Mouse (Mus musculus) hindbrain, embryonic 14.5 days (tissue): ENCODE results near the gene Ube2o. TPM values are rescaled to one million over a fixed set of nuclear protein-coding genes. Genes with fewer than 3 reads are reported as not detected.
A peak's percentile ranks its signal among the peaks of the same experiment; 100 is the strongest.

Source experiments
- ATAC-seq: fragments of 200-750 bp; cut with Nextera tagmentation; 2 replicates; pipeline ENCODE4 v1.8.0; 2017; ENCODE audit warnings: moderate number of reproducible peaks, mild to moderate bottlenecking, moderate TSS enrichment, moderate library complexity; ENCODE audit not compliant: low FRiP score
- DNase-seq: peaks from one replicate; pipeline ENCODE4 v3.0.0-alpha.2; 2015; ENCODE audit warnings: low spot score
- H3K27ac ChIP-seq: fragments of 300-500 bp; sonication (generic); 2 replicates; pipeline ENCODE4 v1.5.1; 2014; ENCODE audit warnings: mild to moderate bottlenecking, moderate library complexity
- H3K27me3 ChIP-seq: fragments of 300-500 bp; sonication (generic); 2 replicates; pipeline ENCODE4 v1.6.1; 2014; ENCODE audit warnings: mild to moderate bottlenecking, low read length, mixed read lengths; ENCODE audit not compliant: control insufficient read depth, insufficient read depth
- H3K36me3 ChIP-seq: fragments of 300-500 bp; sonication (generic); replicated peaks from 2 replicates; pipeline ENCODE4 v1.6.1; 2014; ENCODE audit not compliant: control insufficient read depth, insufficient read depth
- H3K4me1 ChIP-seq: fragments of 300-500 bp; sonication (generic); replicated peaks from 2 replicates; pipeline ENCODE4 v1.6.1; 2014; ENCODE audit warnings: antibody characterized with exemption, low read length, mixed read lengths; ENCODE audit not compliant: control insufficient read depth, insufficient read depth
- H3K4me2 ChIP-seq: fragments of 300-500 bp; sonication (generic); replicated peaks from 2 replicates; pipeline ENCODE4 v1.6.1; 2014; ENCODE audit warnings: mild to moderate bottlenecking, moderate library complexity
- H3K4me3 ChIP-seq: fragments of 300-500 bp; sonication (generic); replicated peaks from 2 replicates; pipeline ENCODE4 v1.5.1; 2014; ENCODE audit warnings: mild to moderate bottlenecking, low read length
- H3K9ac ChIP-seq: fragments of 300-500 bp; sonication (generic); 2 replicates; pipeline ENCODE4 v1.6.1; 2014
- H3K9me3 ChIP-seq: fragments of 300-500 bp; sonication (generic); 2 replicates; pipeline ENCODE4 v1.6.1; 2016; ENCODE audit warnings: low read length; ENCODE audit not compliant: control insufficient read depth
- WGBS: fragments of 180-500 bp; shearing (Covaris S2); extraction: QIAGEN DNeasy Blood & Tissue Kit; methylation state at CpG from one replicate; pipeline ENCODE4 v1.1.7; 2014; 5-methylcytosine and 5-hydroxymethylcytosine counted together
- polyA plus RNA-seq: library from polyadenylated mRNA; unstranded; fragments of >200 nt; fragmentation: Nextera tagmentation; extraction: Ambion mirVana; gene quantifications from 2 replicates; pipeline ENCODE4 v1.2.1, GENCODE M21; 2014

The Ube2o gene
- polyA plus RNA-seq, 1 experiment from 2014 or later = 28.5 TPM

DNA sequence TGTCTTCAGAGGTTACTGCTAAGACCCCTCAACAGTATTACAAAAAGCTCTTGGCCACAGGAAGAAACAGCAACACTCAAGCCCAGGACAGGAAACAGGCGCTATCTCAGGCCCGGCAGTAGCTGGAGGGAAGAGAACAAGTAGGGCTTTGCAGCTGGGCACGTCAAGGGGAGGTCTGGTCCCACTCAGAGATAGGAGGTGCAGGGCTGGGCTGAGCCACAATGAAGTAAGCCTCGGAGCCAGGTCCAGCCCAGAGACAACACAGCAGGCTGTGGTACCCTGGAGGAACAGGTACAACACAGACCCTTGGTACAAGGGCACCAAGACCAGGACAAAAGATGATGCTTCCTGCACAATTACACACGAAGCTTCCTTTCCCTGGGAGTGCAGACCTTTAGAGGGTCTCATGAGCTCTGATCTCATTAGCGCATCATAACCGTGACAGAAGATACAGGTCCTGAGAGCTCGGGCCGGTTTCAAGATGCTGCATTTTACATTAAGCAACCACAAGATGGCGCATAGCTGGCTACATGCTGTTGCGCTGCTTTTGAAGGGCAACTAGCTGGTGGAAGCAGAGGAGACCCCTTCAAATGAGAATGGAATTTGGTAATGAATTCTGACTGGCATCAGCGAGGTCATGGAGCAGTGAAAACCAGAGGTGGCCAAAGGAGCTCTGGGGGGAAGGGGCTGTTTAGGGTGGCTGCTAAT lies 26.9 kb downstream of the Ube2o start:
- Histone ChIP-seq H3K4me3 (no peak overlapping the region), H3K27ac (no peak overlapping the region), H3K9me3 (no peaks in the 10 kb centered on the region), H3K9ac (no peak overlapping the region), H3K4me2 (no peak overlapping the region), H3K27me3 (no peaks in the 10 kb centered on the region), H3K4me1 (peaks cover 32% of the 10 kb centered on the region), H3K36me3 (no peaks in the 10 kb centered on the region)
- 39% methylated on average over 12 of the region's 12 CpGs for WGBS
- ATAC-seq = peak; percentile 47; the same call in 1 of the 2 replicates
- DNase-seq = peak; percentile 74

DNA sequence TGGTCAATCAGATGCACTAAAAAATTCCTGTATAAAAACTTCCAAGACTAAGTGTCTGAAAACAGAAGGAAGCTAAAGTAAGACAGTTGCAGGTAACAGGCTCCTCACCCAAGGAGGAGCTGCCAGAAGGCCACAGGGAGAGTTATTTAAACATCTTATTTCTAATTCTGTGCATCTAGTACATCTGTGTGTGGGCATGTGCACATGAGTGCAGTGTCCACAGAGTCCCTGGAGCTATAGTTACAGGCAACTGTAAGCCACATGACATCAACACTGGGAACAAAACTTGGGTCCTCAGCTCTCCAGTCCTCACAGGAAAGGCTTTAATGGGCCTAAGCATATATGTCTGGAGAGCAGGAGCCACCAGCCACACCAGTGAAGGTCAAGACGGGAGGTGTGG lies 29.1 kb downstream of the Ube2o start:
- peaks cover 26% of the 10 kb centered on the region for H3K4me1 ChIP-seq

DNA sequence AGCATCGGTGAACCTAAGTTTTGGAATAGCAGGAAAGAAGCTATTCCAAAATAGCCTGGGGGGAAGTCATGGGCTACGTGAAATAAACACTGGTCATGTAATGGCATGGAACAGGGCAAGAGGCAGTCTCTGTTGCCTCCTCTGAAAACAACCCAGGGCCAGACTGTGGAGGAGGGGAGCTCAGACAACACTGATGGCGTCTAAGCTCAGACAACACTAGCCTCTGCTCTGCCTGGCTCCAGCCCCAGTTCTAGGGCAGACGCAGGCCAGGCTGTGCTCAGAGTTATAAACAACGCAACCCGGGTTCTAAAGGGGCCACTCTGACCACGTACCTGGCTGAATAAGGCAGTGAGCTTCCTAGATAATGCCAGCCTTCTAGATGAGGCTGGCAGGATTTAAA lies 30.5 kb downstream of the Ube2o start:
- Histone ChIP-seq H3K9ac (no peak overlapping the region), H3K4me1 (peaks cover 17% of the 10 kb centered on the region), H3K4me2 (no peak overlapping the region), H3K27me3 (no peaks in the 10 kb centered on the region), H3K27ac (no peak overlapping the region; the same call in 1 of the 2 replicates), H3K4me3 (no peak overlapping the region), H3K36me3 (peaks cover 22% of the 10 kb centered on the region), H3K9me3 (no peaks in the 10 kb centered on the region)
- ATAC-seq (no peak), DNase-seq (no peak)
- WGBS = 78% methylated on average over 7 of the region's 7 CpGs

More for the DNA sequence above, 29.1 kb downstream of the Ube2o start:
- DNase-seq = no peak
- no peak overlapping the region for H3K4me2 ChIP-seq
- H3K27me3 ChIP-seq = no peaks in the 10 kb centered on the region
- H3K9me3 ChIP-seq = no peaks in the 10 kb centered on the region
- H3K4me3 ChIP-seq = no peak overlapping the region
- H3K27ac ChIP-seq = no peak overlapping the region
- H3K9ac ChIP-seq = no peak overlapping the region
- peaks cover 9% of the 10 kb centered on the region for H3K36me3 ChIP-seq
- ATAC-seq = no peak
- 74% methylated on average over 1 of the region's 1 CpGs for WGBS

DNA sequence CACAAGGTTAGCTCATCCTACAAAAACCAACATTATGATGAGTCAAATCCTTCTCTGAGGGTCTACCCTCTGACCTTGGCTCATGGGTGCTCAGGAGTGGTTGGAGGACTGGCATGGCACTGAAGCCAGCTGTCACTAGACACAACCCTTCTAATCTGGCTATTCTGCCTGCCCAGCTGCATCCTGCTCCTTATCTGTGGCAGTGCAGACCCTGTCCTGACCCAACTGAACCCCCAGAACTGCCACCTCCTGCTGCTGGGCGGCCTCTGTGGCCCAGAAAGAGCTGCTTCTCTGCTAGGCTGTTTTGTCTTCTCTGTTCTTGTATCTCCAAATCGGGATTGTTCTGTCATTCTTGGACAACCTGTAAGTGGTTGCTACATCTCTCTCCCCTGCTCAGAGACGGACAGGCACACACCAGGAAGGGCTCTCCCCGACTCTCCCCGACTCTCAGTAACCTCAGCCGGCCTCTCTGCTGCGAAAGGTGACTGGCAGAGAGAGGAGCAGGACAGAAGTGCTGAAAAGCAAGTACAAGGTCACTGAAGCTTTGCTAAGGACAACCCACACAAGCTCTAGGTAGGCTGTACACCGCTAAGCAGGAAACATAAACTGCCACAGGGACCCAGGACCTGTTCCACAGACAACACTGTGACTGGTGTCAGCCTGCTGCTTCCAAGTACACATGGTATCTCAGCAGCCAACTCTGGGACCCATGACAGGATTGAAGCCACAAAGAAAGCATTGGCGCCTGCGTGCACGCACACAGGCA lies 31.8 kb downstream of the Ube2o start:
- Histone ChIP-seq H3K4me2 (no peak overlapping the region), H3K4me3 (no peak overlapping the region), H3K27ac (no peak overlapping the region), H3K9ac (no peak overlapping the region), H3K27me3 (no peaks in the 10 kb centered on the region), H3K9me3 (no peaks in the 10 kb centered on the region), H3K36me3 (peaks cover 34% of the 10 kb centered on the region), H3K4me1 (peaks cover 5% of the 10 kb centered on the region; the same call in 1 of the 2 replicates)
- ATAC-seq = no peak
- DNase-seq = no peak
- WGBS = 91% methylated on average over 11 of the region's 11 CpGs

DNA sequence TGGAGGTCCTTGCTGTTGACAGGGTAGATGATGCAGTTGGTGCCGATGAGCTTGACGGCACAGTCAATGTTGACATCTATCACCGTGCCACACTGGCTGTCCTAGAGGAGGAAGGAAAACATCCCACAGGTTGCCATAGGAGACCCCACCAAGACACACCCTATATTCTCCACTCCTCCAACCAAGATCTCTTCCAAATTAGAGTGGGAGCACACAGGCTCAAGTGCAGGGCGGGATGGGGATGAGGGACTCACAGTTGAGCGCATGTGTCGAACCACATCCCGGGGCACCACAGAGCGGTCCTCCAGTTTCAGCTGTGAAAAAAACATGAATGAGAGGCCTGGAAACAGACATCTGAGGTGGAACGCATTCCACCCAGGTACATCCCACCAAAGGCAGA lies 32.5 kb downstream of the Ube2o start:
- no peak overlapping the region for H3K9ac ChIP-seq
- peaks cover 4% of the 10 kb centered on the region; the same call in 1 of the 2 replicates for H3K4me1 ChIP-seq
- DNase-seq = no peak
- no peak overlapping the region for H3K4me3 ChIP-seq
- H3K27me3 ChIP-seq = no peaks in the 10 kb centered on the region
- no peaks in the 10 kb centered on the region for H3K9me3 ChIP-seq
- no peak overlapping the region for H3K4me2 ChIP-seq
- no peak overlapping the region for H3K27ac ChIP-seq
- no peak for ATAC-seq
- WGBS = 98% methylated on average over 9 of the region's 9 CpGs
- H3K36me3 ChIP-seq = peaks cover 41% of the 10 kb centered on the region

DNA sequence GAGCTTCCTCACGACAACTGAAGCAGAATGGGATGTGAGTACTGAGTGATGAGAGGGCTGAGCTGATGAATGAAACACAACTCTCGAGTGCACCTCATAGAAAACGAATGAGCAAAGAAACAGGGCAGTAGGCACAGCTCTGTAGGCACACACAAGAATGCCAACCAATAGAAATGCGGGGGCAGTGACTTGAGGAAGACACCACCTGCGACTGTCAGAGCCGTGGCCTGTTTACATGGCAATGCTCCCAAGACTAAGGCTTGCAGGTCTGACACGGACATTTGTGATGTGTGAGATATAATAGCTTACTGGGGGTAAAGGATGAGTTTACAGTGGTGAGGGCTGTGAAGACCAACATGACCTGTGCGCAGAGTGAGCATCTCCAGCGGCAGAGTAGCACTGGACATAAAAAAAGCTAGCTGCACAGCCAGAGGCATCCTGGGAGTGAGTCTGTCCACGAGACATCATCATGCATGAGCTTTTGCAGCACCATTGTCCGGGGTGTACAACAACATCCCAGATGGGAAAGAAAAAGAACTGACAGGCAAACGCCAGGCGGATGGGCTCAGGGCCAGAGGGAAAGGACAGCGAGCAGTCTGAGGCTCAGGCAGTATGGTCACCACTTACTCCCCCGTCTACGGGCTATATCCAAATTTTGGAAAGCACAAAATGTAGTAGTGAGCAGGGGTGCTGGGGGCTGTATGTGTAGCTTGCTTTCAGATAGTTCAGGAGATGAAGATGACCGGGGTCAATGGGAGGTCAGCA lies 33.8 kb downstream of the Ube2o start:
- Histone ChIP-seq H3K9me3 (no peaks in the 10 kb centered on the region), H3K4me2 (no peak overlapping the region), H3K27me3 (no peaks in the 10 kb centered on the region), H3K27ac (no peak overlapping the region), H3K4me1 (no peaks in the 10 kb centered on the region; the same call in 1 of the 2 replicates), H3K9ac (no peak overlapping the region), H3K36me3 (peaks cover 54% of the 10 kb centered on the region), H3K4me3 (no peak overlapping the region)
- WGBS = 79% methylated on average over 17 of the region's 17 CpGs
- ATAC-seq (no peak), DNase-seq (no peak)

DNA sequence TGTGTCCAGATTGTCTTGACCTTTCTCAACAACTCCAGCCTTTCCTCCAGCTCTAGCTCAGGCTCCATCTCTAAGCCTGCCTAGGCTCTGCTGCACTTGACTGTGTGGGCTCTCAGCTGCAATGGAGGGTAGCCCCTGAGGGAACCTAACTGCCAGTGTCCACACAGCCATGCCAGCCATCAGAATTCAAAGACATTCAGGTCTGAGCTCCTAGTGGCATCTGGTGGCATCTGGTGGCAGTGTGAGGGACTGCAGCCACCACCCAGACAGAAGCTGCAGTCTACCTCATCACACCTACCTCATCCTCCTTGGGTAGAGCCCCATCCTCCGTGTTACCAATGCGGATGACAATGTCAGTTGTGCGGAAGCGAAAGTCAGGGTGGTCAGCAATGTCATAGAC lies 38.1 kb downstream of the Ube2o start:
- H3K27me3 ChIP-seq = no peaks in the 10 kb centered on the region
- 77% methylated on average over 4 of the region's 4 CpGs for WGBS
- H3K4me2 ChIP-seq = no peak overlapping the region
- ATAC-seq (peak; percentile 18; the same call in 1 of the 2 replicates), DNase-seq (peak; percentile 58)
- no peak overlapping the region for H3K9ac ChIP-seq
- no peak overlapping the region for H3K27ac ChIP-seq
- peaks cover 92% of the 10 kb centered on the region for H3K36me3 ChIP-seq
- no peaks in the 10 kb centered on the region for H3K9me3 ChIP-seq
- H3K4me3 ChIP-seq = no peak overlapping the region
- no peaks in the 10 kb centered on the region for H3K4me1 ChIP-seq

DNA sequence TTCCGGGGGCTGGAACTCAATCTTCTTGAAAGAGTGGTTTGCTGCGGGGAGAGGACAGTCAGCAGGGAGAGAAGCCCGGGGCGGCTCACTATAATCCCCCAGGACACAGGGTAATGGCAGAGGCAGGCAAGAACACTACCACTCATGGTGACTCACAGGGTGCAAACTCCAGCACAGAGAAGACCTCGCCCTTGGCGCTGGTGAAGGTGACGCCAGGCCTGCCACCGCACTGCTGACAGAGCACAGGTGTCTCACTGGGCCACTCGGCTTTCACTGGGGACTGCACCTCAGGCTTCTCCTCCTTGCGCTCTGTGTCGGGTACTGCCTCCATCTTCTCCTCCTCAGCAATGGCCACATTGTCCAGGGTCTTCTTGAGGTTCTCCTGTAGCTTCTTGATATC lies 40.1 kb downstream of the Ube2o start:
- Histone ChIP-seq H3K27me3 (no peaks in the 10 kb centered on the region), H3K9ac (no peak overlapping the region), H3K4me3 (no peak overlapping the region), H3K4me2 (no peak overlapping the region), H3K4me1 (no peaks in the 10 kb centered on the region), H3K9me3 (no peaks in the 10 kb centered on the region), H3K36me3 (peaks cover 91% of the 10 kb centered on the region), H3K27ac (no peak overlapping the region)
- 98% methylated on average over 11 of the region's 11 CpGs for WGBS
- ATAC-seq = no peak
- DNase-seq = no peak

DNA sequence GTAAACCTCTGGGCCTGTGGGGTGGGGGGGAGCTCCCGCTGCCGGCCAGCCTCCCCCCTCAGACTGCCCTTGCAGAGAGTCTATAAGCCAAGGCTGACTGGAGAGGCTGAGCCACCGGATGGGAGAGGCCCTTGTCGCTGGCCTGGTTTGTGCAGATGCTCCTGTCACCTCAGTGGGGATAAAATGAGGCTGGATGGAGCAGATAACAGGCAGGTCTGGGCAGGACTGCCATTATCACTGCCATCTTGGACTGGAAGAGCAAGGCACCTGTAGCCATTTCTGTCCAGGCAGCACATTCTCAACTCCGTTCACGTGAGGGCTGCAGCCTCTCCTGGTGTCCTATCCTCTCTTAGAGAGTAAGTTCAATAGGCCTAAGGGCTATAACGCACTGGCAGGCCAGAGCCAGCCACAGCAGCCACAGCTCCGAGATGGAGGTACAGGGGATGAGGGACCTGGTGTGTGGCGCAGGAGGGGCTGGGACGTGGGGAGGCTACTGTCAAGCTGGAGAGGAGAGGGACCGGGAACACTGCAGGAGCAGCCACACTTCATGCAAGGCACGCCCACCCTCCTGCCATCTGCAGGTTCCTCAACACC lies 43.0 kb downstream of the Ube2o start:
- no peak overlapping the region for H3K27ac ChIP-seq

More for the DNA sequence above, 43.0 kb downstream of the Ube2o start:
- Histone ChIP-seq H3K9ac (no peak overlapping the region), H3K4me2 (no peak overlapping the region), H3K27me3 (peaks cover 19% of the 10 kb centered on the region), H3K4me1 (peaks cover 8% of the 10 kb centered on the region), H3K9me3 (no peaks in the 10 kb centered on the region), H3K4me3 (no peak overlapping the region), H3K36me3 (peaks cover 65% of the 10 kb centered on the region)
- WGBS = 90% methylated on average over 12 of the region's 12 CpGs
- DNase-seq (no peak), ATAC-seq (no peak)
